Mouse (Mus musculus): Measurements from ENCODE around the gene Wdr92.

GRCm38 (mm10) chr11:17202481-17202880, 20.6 kb downstream of the Wdr92 start:
- TF ChIP-seq CTCF (IDR thresholded peaks at IDR 0.05; ENCODE audit: borderline replicate concordance, extremely low read depth, insufficient read depth, insufficient read length) (no peak), POLR2A (IDR thresholded peaks at IDR 0.05; ENCODE audit: borderline replicate concordance, extremely low read depth, insufficient read depth, insufficient read length, poor library complexity, severe bottlenecking) (no peak)
